Mouse (Mus musculus) embryonic stem cell, embryonic (primary cell): ENCODE data around the gene Fkbp8.

Experiments
- CTCF ChIA-PET, 4 experiments: fragments of 300-600 bp in 2 of 4; fragments of 350-600 bp in 2 of 4; sonication (Branson Sonifier 250); formaldehyde crosslinking; loops; one replicate each; lab custom pipeline; 2022; ENCODE audit warnings: inconsistent platforms in 2 of 4; lab: Charles Lee
- POLR2A ChIA-PET, 4 experiments: fragments of 300-600 bp in 2 of 4; fragments of 350-600 bp in 2 of 4; sonication (Branson Sonifier 250); formaldehyde crosslinking; loops; one replicate each; lab custom pipeline; 2022; ENCODE audit warnings: antibody characterized with exemption in 4 of 4, inconsistent platforms in 1 of 4; lab: Charles Lee

The Fkbp8 gene

DNA sequence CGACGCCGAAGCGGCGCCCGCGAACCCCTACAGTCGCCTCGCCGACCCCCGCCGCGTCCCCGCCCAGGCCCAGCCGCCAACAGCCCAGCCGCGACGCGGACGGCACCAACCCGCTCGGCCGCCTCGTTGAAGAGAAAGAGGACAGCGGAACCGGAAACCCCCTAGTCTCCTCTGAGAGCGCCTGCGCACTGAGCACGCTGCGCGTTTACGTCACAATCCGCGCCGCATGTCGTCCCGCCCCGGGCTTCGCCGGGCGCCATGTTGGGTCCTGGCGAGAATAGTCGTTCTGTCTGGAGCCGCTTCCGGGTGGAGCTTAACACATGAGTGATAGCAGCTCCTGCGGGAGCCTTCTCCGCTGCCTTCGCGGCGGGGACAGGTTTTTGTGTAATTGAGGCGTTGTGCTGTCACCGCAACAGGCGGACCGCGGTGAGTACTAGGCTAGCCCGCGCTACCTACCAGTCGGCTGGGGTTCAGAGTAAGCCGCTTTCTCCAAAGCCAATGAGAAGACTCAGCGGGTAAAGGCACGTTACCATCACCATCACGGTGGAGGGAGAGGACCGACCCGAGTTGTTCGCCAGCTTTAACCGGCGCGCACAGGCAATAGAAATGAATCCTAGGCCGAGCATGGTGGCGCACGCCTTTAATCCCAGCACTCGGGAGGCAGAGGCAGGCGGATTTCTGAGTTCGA, 17.2 kb upstream of the Fkbp8 start, which contains the start of gene Uba52:
Gene Uba52, minus strand, starts transcription at position 574 of the 688 bp plus-strand sequence.
- ChIA-PET CTCF (interaction anchor here in 2 of 4 experiments (0.5 to 1.5 kb wide), 5 partner anchors 34 to 1920 kb away, joined by 3 to 5 read pairs (median 4); partner anchors contain the start of gene Klhl26 (in 1 of the 2)), POLR2A (interaction anchor here (0.5 to 33.4 kb wide), 89 partner anchors 8 to 1208 kb away, joined by 3 to 844 read pairs (median 4); partner anchors contain the start of genes Ell (in 4 of the 4), Fkbp8 (in 4 of the 4), Kxd1 (in 4 of the 4) and Lsm4 (in 3 of the 4))

DNA sequence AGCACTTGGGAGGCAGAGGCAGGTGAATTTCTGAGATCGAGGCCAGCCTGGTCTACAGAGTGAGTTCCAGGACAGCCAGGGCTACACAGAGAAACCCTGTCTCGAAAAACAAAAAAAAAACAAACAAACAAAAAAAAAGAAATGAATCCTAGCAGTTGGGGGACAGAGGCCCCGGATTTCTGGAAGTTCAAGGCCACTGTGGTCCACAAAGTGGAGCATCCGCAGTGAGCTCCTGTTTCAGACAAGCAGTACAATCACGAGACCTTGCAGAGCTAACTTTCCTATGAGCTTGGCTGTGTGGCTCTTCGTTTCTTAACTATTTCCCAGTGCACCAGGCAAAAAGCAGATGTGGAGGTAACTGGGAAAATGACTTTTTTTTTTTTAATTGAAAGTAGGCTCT, 16.4 kb upstream of the Fkbp8 start:
- ChIA-PET CTCF (interaction anchor here (0.6 to 0.9 kb wide), 6 partner anchors 10 to 178 kb away, joined by 3 to 4 read pairs (median 4); partner anchors contain the start of genes Fkbp8 (in 1 of the 4), Klhl26 (in 1 of the 4) and Kxd1 (in 1 of the 4)), POLR2A (interaction anchor here (0.6 to 33.4 kb wide), 66 partner anchors 9 to 609 kb away, joined by 3 to 844 read pairs (median 4); partner anchors contain the start of genes Fkbp8 (in 4 of the 4), Kxd1 (in 4 of the 4), Ell (in 3 of the 4) and Jund (in 2 of the 4))

DNA sequence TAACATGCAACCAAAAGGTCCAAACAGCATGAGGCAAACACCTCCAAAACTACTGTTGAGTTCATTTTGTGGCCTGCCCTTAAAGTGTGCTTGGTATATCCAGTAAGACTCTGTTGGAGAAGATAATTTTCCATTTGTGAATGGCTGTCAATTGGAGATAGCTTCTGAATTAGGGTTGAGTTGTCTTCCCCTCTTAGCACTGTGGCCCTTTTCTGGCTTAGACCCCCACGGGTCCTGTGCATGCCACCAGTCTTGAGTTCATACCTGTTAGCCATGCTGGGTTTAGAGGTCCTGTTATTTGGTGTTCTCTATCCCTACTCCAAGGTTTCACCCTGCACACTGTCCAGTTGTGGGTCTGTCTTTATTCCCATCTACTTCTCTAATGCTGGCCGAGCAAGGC, 15.8 kb upstream of the Fkbp8 start:
- CTCF ChIA-PET = interaction anchor here in 2 of 4 experiments (0.7 to 0.9 kb wide), 3 partner anchors 9 to 175 kb away, joined by 3 to 4 read pairs (median 4); partner anchors contain the start of genes Fkbp8 (in 1 of the 2) and Kxd1 (in 1 of the 2)

DNA sequence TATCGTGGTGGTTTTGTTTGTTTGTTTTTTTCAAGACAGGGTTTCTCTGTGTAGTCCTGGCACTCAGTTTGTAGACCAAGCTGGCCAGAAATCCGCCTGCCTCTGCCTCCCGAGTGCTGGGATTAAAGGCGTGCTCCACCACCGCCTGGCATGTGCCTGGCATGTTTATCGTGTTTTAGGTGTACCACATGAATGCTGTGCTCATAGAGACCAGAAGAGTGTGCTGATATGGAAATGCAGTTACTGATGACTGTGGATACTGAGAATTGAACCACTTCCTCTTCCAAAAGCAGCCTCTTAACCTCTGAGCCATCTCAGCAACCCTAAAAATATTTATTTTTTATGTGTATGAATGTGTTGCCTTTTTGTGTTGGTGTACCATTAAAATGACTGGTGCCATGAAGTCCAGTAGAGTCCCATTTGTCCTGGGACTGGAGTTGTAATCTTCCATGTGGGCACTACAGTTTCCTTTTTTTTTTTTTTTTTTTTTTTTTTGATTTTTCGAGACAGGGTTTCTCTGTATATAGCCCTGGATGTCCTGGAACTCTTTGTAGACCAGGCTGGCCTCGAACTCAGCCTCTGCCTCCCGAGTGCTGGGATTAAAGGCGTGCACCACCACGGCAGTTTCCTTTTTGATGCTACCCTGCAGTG, 15.1 kb upstream of the Fkbp8 start:
- POLR2A ChIA-PET = interaction anchor here in 3 of 4 experiments (0.6 to 33.4 kb wide), 17 partner anchors 9 to 610 kb away, joined by 3 to 844 read pairs (median 7); partner anchors contain the start of genes Ell (in 2 of the 3), Fkbp8 (in 2 of the 3), Kxd1 (in 2 of the 3) and Klhl26 (in 1 of the 3)
- CTCF ChIA-PET = no interaction called here

More for the DNA sequence above, 15.8 kb upstream of the Fkbp8 start:
- POLR2A ChIA-PET = interaction anchor here (0.6 to 33.4 kb wide), 51 partner anchors 8 to 609 kb away, joined by 3 to 844 read pairs (median 4); partner anchors contain the start of genes Fkbp8 (in 4 of the 4), Kxd1 (in 4 of the 4), Ell (in 2 of the 4) and Jund (in 2 of the 4)

DNA sequence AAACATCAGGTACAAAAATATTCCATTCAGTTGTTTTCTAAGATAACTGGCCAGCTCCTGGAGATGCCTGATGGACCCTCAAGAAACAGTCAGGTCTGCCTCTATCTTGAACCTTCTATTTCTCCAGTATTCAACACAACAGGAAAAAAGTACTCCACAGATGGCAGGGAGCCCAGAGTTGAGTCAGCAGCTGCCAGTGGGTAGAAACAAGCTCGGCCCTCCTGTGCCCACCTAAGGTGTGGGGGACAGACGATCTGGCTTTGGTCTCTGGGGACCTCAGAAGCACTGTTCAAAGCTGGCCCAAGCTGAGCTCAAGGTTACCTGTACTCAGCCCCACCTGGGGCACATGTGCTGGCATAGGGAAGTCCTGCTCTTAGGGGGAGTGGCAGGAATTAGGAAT, 14.1 kb upstream of the Fkbp8 start:
- ChIA-PET POLR2A (interaction anchor here (0.5 to 33.4 kb wide), 9 partner anchors 8 to 264 kb away, joined by 3 to 844 read pairs (median 4); partner anchors contain the start of genes Fkbp8 (in 3 of the 4), Kxd1 (in 3 of the 4) and Ell (in 2 of the 4)), CTCF (interaction anchor here in 1 of 4 experiments (0.6 to 0.7 kb wide), 2 partner anchors 22 to 153 kb away, joined by 3 read pairs; no protein-coding TSS in a partner anchor)

DNA sequence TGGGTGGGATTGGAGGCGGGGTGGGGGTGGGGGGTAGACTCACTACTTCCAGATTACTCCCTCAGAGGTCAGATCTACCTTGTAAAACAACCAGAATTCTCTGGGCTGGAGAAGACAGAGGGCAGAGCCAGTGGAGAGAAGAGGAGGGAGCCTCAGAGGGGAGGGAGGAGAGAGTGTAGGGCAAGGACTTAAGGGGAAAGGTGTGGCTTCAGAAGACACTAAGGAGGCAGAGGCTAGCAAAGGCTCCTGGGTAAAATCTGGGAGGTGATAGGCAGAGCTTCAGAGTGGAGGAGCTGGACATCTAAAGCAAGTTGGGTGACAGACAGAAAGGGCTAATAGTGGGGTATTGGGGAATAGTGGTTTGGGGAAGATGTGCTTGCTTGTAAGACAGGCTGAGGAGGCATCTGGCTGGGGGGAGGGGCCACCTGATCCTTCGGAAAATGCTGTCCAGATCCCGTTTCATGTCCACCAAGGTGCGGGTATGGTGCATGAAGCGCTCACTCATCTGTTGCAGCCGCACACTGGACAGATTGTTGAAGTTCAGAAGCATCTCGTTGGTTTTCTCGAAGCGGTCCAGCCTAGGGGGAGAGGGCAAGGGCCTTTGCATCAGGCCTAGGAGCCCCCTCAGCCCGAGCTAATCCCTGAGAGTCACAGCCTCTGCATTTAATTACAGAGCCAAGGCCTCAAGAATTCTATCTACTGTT, 9.4 kb upstream of the Fkbp8 start:
- ChIA-PET POLR2A (interaction anchor here (0.6 to 33.4 kb wide), 25 partner anchors 4 to 1116 kb away, joined by 3 to 844 read pairs (median 4); partner anchors contain the start of genes Uba52 (in 4 of the 4), Fkbp8 (in 3 of the 4), Kxd1 (in 3 of the 4) and Rex1bd (in 3 of the 4)), CTCF (interaction anchor here (0.6 to 1.5 kb wide), 5 partner anchors 9 to 157 kb away, joined by 3 to 5 read pairs (median 4); partner anchors contain the start of genes Fkbp8 (in 1 of the 4) and Kxd1 (in 1 of the 4))

DNA sequence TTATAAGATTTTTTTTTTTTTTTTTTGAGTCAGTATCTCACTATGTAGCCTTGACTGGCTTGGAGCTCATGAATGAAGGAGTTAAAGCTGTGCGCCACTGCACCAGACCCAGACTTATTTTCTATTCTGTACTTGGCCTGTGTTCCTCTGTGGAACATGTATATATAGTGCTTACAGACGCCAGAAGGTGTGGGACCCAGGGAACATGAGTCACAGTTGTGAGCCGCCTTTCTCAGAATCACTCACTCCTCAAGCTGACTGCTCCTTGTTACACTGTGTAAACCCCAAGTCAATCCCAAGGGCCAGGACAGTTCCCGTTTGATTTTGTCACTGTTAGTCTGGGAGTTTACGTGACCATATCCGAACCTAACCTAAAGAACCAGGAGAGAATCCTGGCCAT, 8.5 kb upstream of the Fkbp8 start:
- POLR2A ChIA-PET = interaction anchor here (0.6 to 33.4 kb wide), 21 partner anchors 5 to 1117 kb away, joined by 3 to 844 read pairs (median 5); partner anchors contain the start of genes Uba52 (in 4 of the 4), Fkbp8 (in 3 of the 4), Kxd1 (in 3 of the 4) and Ell (in 2 of the 4)
- CTCF ChIA-PET = interaction anchor here in 1 of 4 experiments (0.6 to 1.4 kb wide), 2 partner anchors 91 to 413 kb away, joined by 4 to 5 read pairs; no protein-coding TSS in a partner anchor

DNA sequence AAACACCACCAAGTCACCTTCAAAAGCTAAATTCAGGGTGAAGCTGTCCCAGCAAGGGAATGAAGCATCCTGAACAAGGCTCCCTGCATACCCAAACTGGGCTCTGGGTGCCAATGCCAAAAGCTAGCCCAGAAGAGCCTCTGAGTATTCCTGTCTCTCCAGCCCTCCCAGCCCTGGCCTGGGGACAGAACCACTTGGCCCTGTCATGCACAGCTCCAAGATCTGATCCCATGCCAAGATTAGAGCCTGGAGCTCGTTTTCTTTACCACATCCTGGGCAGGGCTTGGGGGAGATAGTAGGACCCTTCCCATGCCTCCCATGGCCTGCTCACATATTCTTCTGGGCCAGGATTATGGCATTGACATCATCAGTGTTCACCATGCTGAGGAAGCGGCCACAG, 7.9 kb upstream of the Fkbp8 start:
- ChIA-PET CTCF (interaction anchor here in 2 of 4 experiments (0.6 to 1.0 kb wide), 2 partner anchors 166 to 414 kb away, joined by 5 read pairs; partner anchors contain the start of gene Upf1 (in 1 of the 2)), POLR2A (interaction anchor here (0.6 to 33.4 kb wide), 19 partner anchors 5 to 689 kb away, joined by 3 to 844 read pairs (median 5); partner anchors contain the start of genes Fkbp8 (in 3 of the 4), Kxd1 (in 3 of the 4), Rex1bd (in 3 of the 4) and Uba52 (in 3 of the 4))

DNA sequence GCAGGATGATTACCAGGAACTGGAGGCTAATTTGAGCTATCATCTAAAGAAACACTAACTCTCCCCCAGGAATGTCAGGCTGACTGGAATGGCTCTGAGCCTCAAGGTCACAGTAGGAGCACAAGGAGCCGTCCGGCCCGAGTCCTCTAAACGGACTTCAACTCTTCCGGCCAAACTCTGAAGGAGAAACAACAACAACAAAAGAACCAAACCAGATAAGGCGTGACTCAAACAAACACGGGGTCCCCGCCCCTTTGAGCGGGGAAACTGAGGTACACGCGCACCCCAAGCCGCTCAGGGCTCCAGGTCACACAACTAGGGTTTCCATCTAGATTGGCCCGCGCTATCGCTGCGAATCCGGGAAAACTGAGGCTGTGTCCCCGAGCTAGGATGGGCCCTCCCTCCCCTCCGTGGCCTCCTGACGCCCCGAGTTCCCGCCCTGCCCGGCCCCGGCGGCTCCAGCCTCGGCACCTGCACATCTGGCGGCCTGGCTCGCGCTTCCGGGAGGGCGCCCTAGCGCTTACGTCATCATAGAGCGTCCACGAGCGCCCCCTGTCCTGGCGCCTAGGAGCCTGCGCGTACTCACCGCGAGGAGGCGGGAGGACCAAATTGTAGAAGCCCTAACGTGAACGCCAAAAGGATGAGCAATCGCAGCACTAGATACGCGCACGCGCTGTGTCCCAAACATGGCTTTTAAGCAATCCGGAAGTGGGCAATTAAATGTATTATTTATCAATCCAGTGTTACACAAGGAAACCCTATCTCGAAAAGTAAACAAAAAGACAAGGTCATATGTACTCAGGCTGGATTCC, 4.7 kb upstream of the Fkbp8 start:
- ChIA-PET POLR2A (interaction anchor here (0.6 to 33.4 kb wide), 37 partner anchors 5 to 310 kb away, joined by 3 to 844 read pairs (median 4); partner anchors contain the start of genes Uba52 (in 4 of the 4), Ell (in 3 of the 4), Rex1bd (in 3 of the 4) and Jund (in 2 of the 4)), CTCF (interaction anchor here in 2 of 4 experiments (1.2 to 1.5 kb wide), 2 partner anchors 17 to 21 kb away, joined by 3 to 4 read pairs; no protein-coding TSS in a partner anchor)

DNA sequence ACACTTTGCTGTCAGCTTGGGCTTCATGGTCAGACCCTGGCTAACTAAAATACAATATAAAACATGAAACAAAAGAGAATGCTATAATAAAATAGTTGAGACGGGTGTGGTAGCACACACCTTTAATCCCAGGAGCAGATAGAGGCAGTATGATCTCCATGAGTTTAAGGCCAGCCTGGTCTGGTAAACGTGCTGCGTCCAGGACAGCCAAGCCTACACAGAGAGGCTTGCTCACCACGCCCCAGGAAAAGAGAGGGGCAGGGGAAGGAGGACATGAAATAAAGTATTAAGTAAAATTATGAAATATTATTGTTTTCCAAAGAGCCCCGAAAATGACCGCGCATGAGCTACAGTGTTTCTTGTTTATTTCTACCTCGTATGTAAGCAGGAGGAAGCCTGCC, 413 bp upstream of the Fkbp8 start:
- POLR2A ChIA-PET = interaction anchor here (0.6 to 33.4 kb wide), 72 partner anchors 0 to 530 kb away, joined by 3 to 844 read pairs (median 5); partner anchors contain the start of genes Ell (in 4 of the 4), Rex1bd (in 4 of the 4), Uba52 (in 4 of the 4) and Jund (in 3 of the 4)
- CTCF ChIA-PET = interaction anchor here (0.6 to 5.9 kb wide), 19 partner anchors 9 to 211 kb away, joined by 3 to 32 read pairs (median 4); partner anchors contain the start of genes Rex1bd (in 3 of the 4), Cers1 (in 1 of the 4), Ell (in 1 of the 4) and Ssbp4 (in 1 of the 4)

DNA sequence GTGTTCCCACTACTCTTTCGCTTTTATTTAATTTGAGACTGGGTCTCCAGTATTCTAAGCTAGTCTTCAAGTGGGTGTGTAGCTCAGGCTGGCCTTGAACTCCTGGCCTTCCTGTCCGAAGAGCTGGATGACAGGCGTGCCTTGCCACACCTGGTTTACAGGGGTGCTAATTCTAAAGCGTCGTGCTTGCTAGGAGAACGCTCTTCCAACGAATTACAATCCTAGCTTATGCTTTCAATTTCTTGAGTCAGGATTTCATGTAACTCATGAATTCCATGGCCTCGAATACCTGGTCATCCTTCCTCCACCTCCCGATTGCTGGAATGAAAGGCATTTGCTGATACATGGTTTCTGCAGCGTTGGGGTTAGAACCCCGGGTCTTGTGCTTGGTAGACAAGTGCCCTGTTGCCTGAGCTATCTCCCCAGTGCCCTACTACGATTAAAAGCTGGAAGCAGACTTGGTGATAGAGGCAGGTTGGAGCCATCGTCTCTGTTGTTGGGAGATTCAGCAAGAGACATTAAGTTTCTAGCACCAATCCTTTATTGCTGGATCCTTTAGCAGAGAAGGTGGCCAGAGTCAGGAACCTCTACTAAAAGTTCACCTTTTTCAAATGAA, 766 bp downstream of the Fkbp8 start:
- ChIA-PET POLR2A (interaction anchor here (0.6 to 33.4 kb wide), 76 partner anchors 1 to 873 kb away, joined by 3 to 844 read pairs (median 5); partner anchors contain the start of genes Rex1bd (in 4 of the 4), Ell (in 3 of the 4), Jund (in 3 of the 4) and Uba52 (in 3 of the 4)), CTCF (interaction anchor here (0.5 to 5.9 kb wide), 19 partner anchors 10 to 352 kb away, joined by 3 to 32 read pairs (median 4); partner anchors contain the start of genes Ell (in 2 of the 4), Rex1bd (in 2 of the 4) and Lsm4 (in 1 of the 4))

DNA sequence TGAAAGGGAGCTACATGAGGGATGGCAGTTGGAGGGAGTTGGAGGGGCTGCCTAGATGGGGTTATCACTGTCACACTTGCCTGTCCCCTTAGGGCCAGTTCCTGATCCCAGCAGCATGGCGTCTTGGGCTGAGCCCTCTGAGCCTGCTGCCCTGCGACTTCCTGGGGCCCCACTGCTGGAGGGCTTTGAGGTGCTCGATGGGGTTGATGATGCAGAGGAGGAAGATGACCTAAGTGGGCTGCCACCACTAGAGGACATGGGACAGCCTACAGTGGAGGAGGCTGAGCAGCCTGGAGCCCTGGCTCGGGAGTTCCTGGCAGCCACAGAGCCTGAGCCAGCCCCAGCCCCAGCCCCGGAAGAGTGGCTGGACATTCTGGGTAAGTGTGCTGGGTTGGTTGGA, 1.8 kb downstream of the Fkbp8 start:
- ChIA-PET CTCF (interaction anchor here in 2 of 4 experiments (0.6 to 5.9 kb wide), 6 partner anchors 9 to 115 kb away, joined by 3 to 32 read pairs (median 3); partner anchors contain the start of gene Ell (in 1 of the 2)), POLR2A (interaction anchor here in 3 of 4 experiments (0.7 to 33.4 kb wide), 13 partner anchors 2 to 317 kb away, joined by 3 to 844 read pairs (median 5); partner anchors contain the start of genes Ell (in 2 of the 3), Rex1bd (in 2 of the 3), Fkbp8 (in 1 of the 3) and Kxd1 (in 1 of the 3))

DNA sequence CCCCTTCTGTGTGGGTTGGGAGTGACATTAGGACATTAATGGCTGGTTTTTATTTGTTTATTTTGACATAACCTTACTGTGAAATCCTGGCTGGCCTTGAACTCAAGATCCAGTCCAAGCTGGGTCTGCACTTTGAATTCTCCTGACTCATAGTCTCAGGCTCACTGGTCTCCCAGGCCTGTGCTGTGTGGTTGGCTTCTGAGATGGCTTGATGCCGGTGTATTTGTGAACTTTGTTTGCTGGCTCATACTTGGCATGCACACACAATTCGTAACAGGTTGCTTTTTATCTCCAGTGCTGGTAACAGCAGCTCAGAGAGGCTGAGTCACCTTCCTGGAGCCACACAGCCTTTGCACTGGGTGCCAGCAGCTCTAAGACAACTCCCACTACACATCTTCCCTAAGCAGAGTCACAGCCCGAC, 2.2 kb downstream of the Fkbp8 start:
- POLR2A ChIA-PET = interaction anchor here (0.6 to 33.4 kb wide), 15 partner anchors 2 to 317 kb away, joined by 3 to 844 read pairs (median 5); partner anchors contain the start of genes Ell (in 2 of the 4), Rex1bd (in 2 of the 4), Fkbp8 (in 1 of the 4) and Kxd1 (in 1 of the 4)
- CTCF ChIA-PET = interaction anchor here in 2 of 4 experiments (1.0 to 5.9 kb wide), 3 partner anchors 9 to 25 kb away, joined by 3 to 32 read pairs (median 3); partner anchors contain the start of gene Ell (in 1 of the 2)

DNA sequence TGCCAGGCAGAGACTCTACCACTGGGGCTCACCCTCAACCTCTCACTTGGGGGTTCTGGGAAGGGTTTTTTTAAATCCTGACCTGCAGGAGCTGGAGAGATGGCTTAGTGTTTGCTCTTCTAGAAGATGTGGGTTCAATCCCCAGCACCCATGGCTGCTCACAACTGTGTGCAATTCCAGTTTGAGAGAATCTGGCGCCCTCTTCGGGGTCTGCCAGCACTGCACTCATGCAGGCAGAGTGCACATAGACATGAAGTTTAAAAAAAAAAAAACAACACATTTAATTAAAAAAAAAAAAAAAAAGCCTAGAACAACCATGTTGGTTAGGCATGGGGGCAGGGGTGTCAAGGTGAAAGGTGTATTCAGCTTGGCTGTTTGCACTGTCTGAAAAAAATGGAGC, 2.8 kb downstream of the Fkbp8 start:
- ChIA-PET POLR2A (interaction anchor here (0.6 to 33.4 kb wide), 17 partner anchors 3 to 1081 kb away, joined by 3 to 844 read pairs (median 5); partner anchors contain the start of genes Ell (in 2 of the 4), Rex1bd (in 2 of the 4), Fkbp8 (in 1 of the 4) and Kxd1 (in 1 of the 4)), CTCF (interaction anchor here (0.6 to 5.9 kb wide), 10 partner anchors 8 to 869 kb away, joined by 3 to 32 read pairs (median 4); partner anchors contain the start of genes Ell (in 1 of the 4) and Pgpep1 (in 1 of the 4))
